Mouse (Mus musculus) urinary bladder, adult 18-20 months (tissue): ENCODE measurements at regions not wholly inside any gene's neighbourhood (a gene's known extent, or its start where the extent isn't known, plus 50 kb on each side); places are given as distances from the start of the nearest gene placed in this dataset.

Experiments
- DNase-seq, 2 experiments: peaks; one replicate each; pipeline ENCODE4 v3.0.0; 2022; ENCODE audit warnings: low spot score in 2 of 2, mixed read lengths in 2 of 2

DNA sequence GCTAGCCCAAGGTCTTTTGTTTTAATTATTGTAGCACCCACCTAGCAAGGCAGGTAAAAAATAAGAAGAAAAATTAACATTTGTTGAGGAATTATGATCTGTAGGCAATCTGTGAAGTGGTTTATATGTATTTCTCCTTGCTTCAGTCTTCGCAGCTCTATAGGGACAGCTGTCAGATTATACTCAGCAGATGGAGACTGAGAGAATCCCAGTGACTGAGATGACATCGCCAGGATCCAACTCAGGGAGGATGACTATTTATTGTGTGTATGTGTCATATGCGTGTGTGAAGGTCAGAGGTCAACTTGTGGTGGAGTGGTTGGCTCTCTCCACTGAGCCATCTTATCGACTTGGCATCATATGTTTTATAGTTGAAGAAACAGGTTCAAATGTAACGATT, 362.0 kb upstream of the Chd6 start:
- DNase-seq, result no peak

DNA sequence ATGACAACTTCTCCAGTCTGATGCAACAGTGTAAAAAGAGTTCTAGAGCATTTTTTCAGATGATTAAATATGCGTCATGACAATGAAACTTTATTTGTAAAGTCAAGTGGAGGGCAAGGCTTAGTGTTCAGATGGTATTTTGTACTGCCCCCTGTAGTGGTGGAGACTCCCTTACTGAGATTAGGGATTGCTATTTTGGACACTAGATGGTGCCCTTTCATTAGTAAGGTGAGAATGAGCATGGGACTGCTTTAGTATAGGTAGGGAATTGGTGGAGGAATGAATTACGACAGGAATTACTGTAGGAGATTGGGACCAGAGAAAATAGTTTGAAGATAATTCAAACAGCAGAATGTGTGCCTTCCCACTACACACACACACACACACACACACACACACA, 361.1 kb upstream of the Chd6 start:
- DNase-seq, result no peak

- no peak for DNase-seq
Observed at GRCm38 (mm10) chr2:161467035-161467434, 358.2 kb upstream of the Chd6 start.

- no peak for DNase-seq
Observed at GRCm38 (mm10) chr2:161460600-161460999, 351.7 kb upstream of the Chd6 start.

DNA sequence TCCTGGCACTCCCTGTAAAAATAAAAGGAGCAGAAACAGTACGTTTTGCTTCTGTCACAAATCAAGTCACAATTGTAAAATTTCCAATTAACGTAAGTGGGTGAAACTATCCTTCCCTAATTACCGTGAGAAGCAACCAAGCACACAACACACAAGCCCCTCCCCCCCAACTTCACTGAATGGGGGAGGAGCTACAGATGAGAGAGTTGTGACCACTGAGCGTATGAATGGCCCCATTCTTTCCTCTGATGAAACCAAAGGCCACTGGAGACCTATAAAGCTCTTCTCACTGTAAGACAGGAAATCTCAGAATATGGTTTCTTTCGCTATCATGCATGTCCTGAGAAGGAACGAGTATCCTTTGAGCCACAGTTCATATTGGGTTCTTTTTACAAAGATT, 345.6 kb upstream of the Chd6 start:
- DNase-seq, result no peak

- DNase-seq, result no peak
Observed at GRCm38 (mm10) chr2:161433816-161434215, 324.9 kb upstream of the Chd6 start.

GRCm38 (mm10) chr2:161429294-161429693, 320.4 kb upstream of the Chd6 start:
- DNase-seq, result no peak

DNA sequence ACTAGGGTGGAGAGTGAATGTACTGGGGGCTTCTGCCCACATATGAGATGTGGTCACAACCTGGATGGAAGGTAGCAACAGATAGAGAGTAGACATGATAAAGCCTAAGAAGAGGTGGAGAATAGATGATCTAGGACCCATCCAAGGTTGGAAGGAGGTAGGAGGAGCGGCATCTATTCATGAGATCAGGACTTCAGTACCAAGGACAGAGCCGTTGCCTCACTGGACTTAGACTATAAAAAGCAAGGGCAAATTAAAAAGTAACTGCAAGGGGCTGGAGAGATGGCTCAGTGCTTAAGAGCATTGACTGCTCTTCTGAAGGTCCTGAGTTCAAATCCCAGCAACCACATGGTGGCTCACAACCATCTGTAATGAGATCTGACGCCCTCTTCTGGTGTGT, 316.7 kb upstream of the Chd6 start:
- DNase-seq, result no peak

DNA sequence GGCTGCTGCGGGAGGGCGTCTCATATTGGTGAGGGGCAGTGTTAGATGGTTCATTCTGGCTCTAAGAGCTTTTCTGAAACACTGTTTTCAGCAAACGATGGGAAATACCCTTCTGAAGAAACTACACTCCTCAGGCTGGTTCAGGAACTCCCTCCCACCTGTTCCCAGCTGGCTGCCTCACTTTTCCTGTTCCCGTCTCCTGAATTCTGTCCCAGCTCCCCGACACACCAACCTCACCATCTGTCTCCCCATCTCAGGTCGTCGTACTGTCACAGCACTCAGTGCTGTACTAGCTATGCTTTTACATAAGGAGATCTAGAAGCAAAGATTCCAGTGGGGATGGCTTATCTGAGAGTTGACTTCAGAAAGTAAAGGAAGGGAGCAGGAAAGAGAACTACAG, 309.2 kb upstream of the Chd6 start:
- DNase-seq, result no peak

DNA sequence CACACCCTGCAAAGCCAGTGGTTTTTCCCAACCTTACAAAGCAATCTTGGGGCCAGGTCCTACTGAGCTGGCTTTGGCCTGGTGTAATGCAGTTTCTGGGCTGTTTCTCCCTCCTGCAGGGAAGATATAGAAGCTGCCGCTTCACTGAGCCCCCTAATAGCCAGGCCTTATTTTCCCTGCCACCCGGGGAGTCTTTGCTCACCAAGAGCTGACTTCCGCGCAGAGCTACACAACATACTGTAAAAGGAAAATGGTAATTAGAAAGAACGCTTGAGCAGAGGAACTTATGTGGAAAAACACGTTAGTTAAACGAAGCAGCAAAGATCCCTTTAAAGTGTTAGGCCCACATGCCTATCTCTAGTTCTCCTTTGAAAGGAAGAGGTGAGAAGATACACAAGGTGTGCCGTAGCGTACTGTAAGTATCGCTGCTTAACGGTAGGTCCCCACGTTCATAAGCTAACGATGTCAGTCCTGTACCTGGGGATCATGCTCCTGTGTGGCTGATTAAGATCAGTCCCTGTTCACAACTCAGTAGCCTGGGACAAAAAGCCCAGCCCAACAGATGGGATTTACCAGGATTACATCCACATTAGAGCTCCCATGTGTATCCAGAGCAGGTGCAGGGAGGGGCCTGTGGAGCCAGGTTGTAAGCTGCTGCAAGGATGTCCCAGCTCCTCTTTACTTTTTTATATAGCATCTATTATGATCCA, 307.5 kb upstream of the Chd6 start:
- DNase-seq, result no peak

DNA sequence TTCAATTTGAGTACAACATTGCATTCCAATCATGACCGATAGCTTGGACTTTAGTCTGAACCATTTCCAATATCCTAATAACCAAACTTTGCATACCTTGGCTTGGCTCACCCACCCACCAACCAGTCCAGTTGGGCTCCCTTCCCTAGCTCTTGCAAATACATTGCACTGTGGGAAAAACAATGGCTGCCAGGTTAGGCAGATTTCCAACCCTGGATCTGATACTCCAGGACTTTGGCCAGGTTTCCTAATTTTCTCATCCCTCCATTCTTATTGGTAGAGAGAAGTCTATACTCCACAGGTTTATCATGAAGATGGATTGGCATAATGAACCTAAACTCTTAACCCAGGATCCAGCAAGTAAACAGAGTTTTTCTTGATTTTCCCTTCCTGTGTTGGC, 299.4 kb upstream of the Chd6 start:
- DNase-seq, result no peak

DNA sequence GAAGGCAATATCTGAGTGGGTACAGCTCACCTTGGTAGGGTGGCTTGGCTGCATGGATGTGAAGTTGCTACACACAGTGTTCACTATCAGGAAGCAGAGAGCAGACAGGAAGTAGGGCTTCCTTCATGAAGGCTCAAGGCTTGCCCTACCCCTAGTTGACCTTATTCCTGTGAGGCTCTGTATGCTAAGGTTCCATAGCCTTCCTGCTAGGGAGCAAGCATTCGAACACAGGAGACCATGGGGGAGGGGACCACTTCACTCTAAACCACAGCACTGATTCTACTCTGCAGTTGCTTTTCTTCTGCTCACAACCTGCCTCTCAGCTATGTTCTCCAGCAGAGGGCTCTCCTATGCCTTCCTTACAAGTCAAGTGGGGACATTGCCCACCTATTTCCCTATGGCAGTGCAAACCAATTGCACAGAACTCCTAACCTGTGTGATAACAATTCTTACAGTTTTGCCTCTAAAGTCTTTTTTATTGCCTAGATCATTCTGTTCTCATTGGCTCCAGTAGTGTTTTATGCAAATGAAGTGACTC, 297.0 kb upstream of the Chd6 start:
- no peak for DNase-seq

DNA sequence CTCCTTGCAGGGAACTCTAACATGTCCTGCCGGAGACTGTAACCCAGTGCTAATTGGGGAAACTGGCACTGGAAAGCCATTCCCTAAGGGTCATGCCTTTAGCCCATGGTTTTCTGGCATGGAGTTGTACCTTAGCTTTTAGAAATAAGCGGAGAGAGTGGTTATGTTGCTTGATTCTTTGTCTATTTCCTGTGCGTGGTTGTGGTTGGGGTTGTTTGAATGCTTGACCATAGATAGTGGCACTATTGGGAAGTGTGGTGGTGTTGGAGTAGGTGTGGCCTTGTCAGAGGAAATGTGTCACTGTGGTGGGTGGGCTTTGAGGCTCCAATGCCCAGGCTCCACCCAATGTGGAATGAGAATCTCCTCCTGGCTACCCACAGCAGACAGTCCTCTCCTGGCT, 289.2 kb upstream of the Chd6 start:
- no peak for DNase-seq

GRCm38 (mm10) chr2:161390954-161391690, 282.2 kb upstream of the Chd6 start:
- no peak for DNase-seq

GRCm38 (mm10) chr2:161389318-161389835, 280.5 kb upstream of the Chd6 start:
- no peak for DNase-seq

DNA sequence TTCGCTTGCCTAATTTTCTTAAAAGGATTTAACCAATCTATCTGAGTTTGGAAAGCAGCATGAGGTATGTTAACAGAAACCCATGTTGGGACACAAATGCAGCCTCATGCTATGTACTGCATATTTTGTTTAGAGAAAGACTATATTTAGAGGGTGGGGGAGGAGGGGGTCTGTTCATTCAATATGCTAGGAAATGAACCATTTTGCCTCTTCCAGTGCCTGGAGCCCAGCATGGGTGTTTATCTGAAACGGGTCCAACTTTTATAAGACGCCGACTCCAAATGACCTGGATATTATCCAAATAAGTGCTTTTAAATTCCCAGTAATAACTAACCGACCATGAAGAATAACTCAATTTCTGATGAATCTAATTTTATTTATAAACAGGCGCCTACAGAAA, 278.2 kb upstream of the Chd6 start:
- DNase-seq, result no peak

GRCm38 (mm10) chr2:161382411-161382810, 273.5 kb upstream of the Chd6 start:
- no peak for DNase-seq

- DNase-seq, result no peak
Observed at GRCm38 (mm10) chr2:161378313-161378712, 269.4 kb upstream of the Chd6 start.

DNA sequence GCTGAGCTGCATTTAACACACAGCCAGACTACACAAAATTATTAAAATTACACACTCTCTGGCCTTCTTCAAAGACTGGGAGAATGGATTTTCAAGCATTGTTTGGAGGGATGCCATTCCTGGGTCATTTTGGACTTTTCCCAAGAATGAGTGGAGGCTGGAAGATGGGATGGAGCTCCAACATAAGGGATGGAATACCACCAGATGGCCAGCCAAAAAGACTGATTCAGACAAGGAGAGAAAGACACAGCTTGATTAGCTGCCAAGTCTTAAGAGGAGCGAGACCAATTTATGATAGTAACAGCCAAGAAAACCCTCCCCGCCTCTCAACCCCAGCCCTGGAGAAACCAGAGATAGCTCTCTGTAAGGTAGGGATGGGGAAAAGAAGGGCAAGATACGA, 253.4 kb upstream of the Chd6 start:
- no peak for DNase-seq

DNA sequence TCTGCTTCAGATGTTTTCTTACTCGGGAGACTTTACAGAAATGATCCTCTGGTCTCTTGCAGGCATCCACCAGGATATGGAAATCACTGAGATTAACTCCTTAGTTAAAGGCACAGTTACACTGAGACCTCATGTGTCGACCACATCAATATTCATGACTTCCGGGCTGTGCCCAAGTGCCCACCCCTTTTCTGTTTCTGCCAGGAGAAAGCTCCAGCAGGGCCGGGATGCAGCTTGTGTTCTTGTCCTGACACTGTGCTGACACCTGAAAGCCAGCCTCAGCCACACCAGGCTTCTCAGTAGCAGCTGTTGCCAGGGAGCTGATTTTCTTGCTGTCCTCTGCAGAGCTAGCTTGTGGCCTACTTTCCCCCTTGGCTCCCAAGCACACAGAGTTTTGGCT, 240.2 kb upstream of the Chd6 start:
- no peak for DNase-seq

GRCm38 (mm10) chr2:161344018-161344417, 235.1 kb upstream of the Chd6 start:
- no peak for DNase-seq

GRCm38 (mm10) chr2:161342648-161343047, 233.8 kb upstream of the Chd6 start:
- no peak for DNase-seq

- peak; percentile 47 to 50 for DNase-seq
Observed at GRCm38 (mm10) chr2:161341368-161341891, 232.6 kb upstream of the Chd6 start.
